Mouse (Mus musculus) hindlimb bud, embryonic 11.5 days (tissue): Measurements from ENCODE around the gene Col9a3.

ENCODE experiments used
- DNase-seq: peaks from one replicate; pipeline ENCODE4 v3.0.0-alpha.2; 2012; ENCODE audit warnings: low read depth, low spot score; ENCODE audit errors: extremely low spot score

The Col9a3 gene

GRCm38 (mm10) chr2:180597490-180597889, at the start of gene Col9a3:
Gene Col9a3 (plus strand): TSS chr2:180597790.
- DNase-seq: no peak

GRCm38 (mm10) chr2:180552340-180552739, 45.2 kb upstream of the Col9a3 start:
- no peak for DNase-seq

GRCm38 (mm10) chr2:180555219-180555618, 42.4 kb upstream of the Col9a3 start:
- DNase-seq: no peak

GRCm38 (mm10) chr2:180556470-180556869, 41.1 kb upstream of the Col9a3 start:
- no peak for DNase-seq

- no peak for DNase-seq
Measured at GRCm38 (mm10) chr2:180560245-180560644, 37.3 kb upstream of the Col9a3 start.

- DNase-seq: no peak
Measured at GRCm38 (mm10) chr2:180562146-180562545, 35.4 kb upstream of the Col9a3 start.

GRCm38 (mm10) chr2:180563296-180563695, 34.3 kb upstream of the Col9a3 start:
- no peak for DNase-seq

- DNase-seq: no peak
Measured at GRCm38 (mm10) chr2:180563841-180564240, 33.7 kb upstream of the Col9a3 start.

- DNase-seq: no peak
Measured at GRCm38 (mm10) chr2:180566240-180566913, 31.2 kb upstream of the Col9a3 start.

- no peak for DNase-seq
Measured at GRCm38 (mm10) chr2:180569028-180569643, 28.5 kb upstream of the Col9a3 start.

GRCm38 (mm10) chr2:180576482-180576881, 21.1 kb upstream of the Col9a3 start:
- no peak for DNase-seq

GRCm38 (mm10) chr2:180578686-180579085, 18.9 kb upstream of the Col9a3 start:
- peak; percentile 54 for DNase-seq

- DNase-seq: no peak
Measured at GRCm38 (mm10) chr2:180581002-180581401, 16.6 kb upstream of the Col9a3 start, which contains the start of gene Mrgbp. Gene Mrgbp (plus strand): TSS chr2:180581304.

GRCm38 (mm10) chr2:180582481-180583153, 15.0 kb upstream of the Col9a3 start:
- DNase-seq: peak; percentile 96

GRCm38 (mm10) chr2:180583154-180583507, 14.5 kb upstream of the Col9a3 start:
- DNase-seq: no peak

- DNase-seq: no peak
Measured at GRCm38 (mm10) chr2:180588736-180589122, 8.9 kb upstream of the Col9a3 start.

- DNase-seq: peak; percentile 31
Measured at GRCm38 (mm10) chr2:180589123-180589831, 8.3 kb upstream of the Col9a3 start, which contains the start of gene Ogfr. Gene Ogfr (plus strand): TSS chr2:180589245.

- DNase-seq: no peak
Measured at GRCm38 (mm10) chr2:180598157-180598705, 641 bp downstream of the Col9a3 start.

GRCm38 (mm10) chr2:180600569-180601021, 3.0 kb downstream of the Col9a3 start:
- no peak for DNase-seq

GRCm38 (mm10) chr2:180604781-180605180, 7.2 kb downstream of the Col9a3 start:
- no peak for DNase-seq

- DNase-seq: no peak
Measured at GRCm38 (mm10) chr2:180610283-180610682, 12.7 kb downstream of the Col9a3 start.
